16 mouse cellular contexts compared by ENCODE assay signal in genomic region chr4:91524367-91524766, GRCm38 (mm10).
"Had no signal": no experiment of that assay in that cellular context is flagged by ENCODE, and none has a peak within 500 bp of the region (broad histone marks: within the 10 kb centered on the region; RNA-seq: fewer than 3 reads in every experiment).

No protein-coding gene starts in this region.

- H3K4me1 ChIP-seq: neural tube, embryonic 13.5 days; neural tube, embryonic 15.5 days; stomach, embryonic 15.5 days had no signal

- H3K4me3 ChIP-seq: neural tube, embryonic 13.5 days; neural tube, embryonic 15.5 days; stomach, embryonic 15.5 days had no signal

- H3K9me3 ChIP-seq: neural tube, embryonic 13.5 days; neural tube, embryonic 15.5 days; stomach, embryonic 15.5 days had no signal

- H3K27ac ChIP-seq: neural tube, embryonic 13.5 days; neural tube, embryonic 15.5 days; stomach, embryonic 15.5 days; stomach, postnatal 0 days had no signal

- H3K27me3 ChIP-seq: neural tube, embryonic 13.5 days; neural tube, embryonic 15.5 days; stomach, embryonic 15.5 days had no signal

- H3K36me3 ChIP-seq: neural tube, embryonic 13.5 days; neural tube, embryonic 15.5 days; stomach, embryonic 15.5 days had no signal

- H3K9ac ChIP-seq: neural tube, embryonic 13.5 days; neural tube, embryonic 15.5 days; stomach, embryonic 15.5 days had no signal

- DNase-seq: retina, postnatal 1 day; right cerebral cortex, adult 18-20 months; right cerebral cortex, postnatal 14 days; right cerebral cortex, postnatal 25 days; right cerebral cortex, postnatal 4 days; spleen, adult 18-20 months; thymus, adult 18-20 months; thymus, adult 2 months; thymus, postnatal 14 days; thymus, postnatal 25 days; thymus, postnatal 36 days; thymus, postnatal 4 days had no signal
